Mouse (Mus musculus) heart, postnatal 0 days (tissue): ENCODE measurements around the gene Btd. TPM values are rescaled to one million over a fixed set of nuclear protein-coding genes. Genes with fewer than 3 reads are reported as not detected.

Experiments used
- ATAC-seq: fragments of 200-750 bp; cut with Nextera tagmentation; 2 replicates; pipeline ENCODE4 v1.8.0; 2017; ENCODE audit warnings: low read depth, moderate number of reproducible peaks, moderate library complexity; ENCODE audit not compliant: insufficient read depth
- DNase-seq: peaks from one replicate; pipeline ENCODE4 v3.0.0-alpha.2; 2016; ENCODE audit warnings: low spot score
- H3K27ac ChIP-seq: fragments of 300-500 bp; sonication (generic); 2 replicates; pipeline ENCODE4 v1.5.1; 2014; ENCODE audit warnings: low read depth, mild to moderate bottlenecking
- H3K27me3 ChIP-seq: fragments of 300-500 bp; sonication (generic); 2 replicates; pipeline ENCODE4 v1.6.1; 2014; ENCODE audit warnings: low read length, mixed read lengths; ENCODE audit not compliant: control insufficient read depth, insufficient read depth
- H3K36me3 ChIP-seq: fragments of 300-500 bp; sonication (generic); replicated peaks from 2 replicates; pipeline ENCODE4 v1.6.1; 2014; ENCODE audit warnings: low read length, mixed read lengths; ENCODE audit not compliant: control insufficient read depth, insufficient read depth
- H3K4me1 ChIP-seq: fragments of 300-500 bp; sonication (generic); 2 replicates; pipeline ENCODE4 v1.6.1; 2014; ENCODE audit warnings: antibody characterized with exemption; ENCODE audit not compliant: control insufficient read depth, insufficient read depth
- H3K4me2 ChIP-seq: fragments of 300-500 bp; sonication (generic); 2 replicates; pipeline ENCODE4 v1.6.1; 2014; ENCODE audit warnings: low read depth, mild to moderate bottlenecking, low read length, moderate library complexity
- H3K4me3 ChIP-seq: fragments of 300-500 bp; sonication (generic); 2 replicates; pipeline ENCODE4 v1.5.1; 2014; ENCODE audit warnings: low read depth, low read length
- H3K9ac ChIP-seq: fragments of 300-500 bp; sonication (generic); replicated peaks from 2 replicates; pipeline ENCODE4 v1.6.1; 2014; ENCODE audit warnings: low read depth, low read length, mixed read lengths
- H3K9me3 ChIP-seq: fragments of 300-500 bp; sonication (generic); replicated peaks from 2 replicates; pipeline ENCODE4 v1.6.1; 2016; ENCODE audit warnings: low read length; ENCODE audit not compliant: control insufficient read depth
- CTCF ChIP-seq: IDR thresholded peaks from 2 replicates; pipeline ENCODE4 v1.5.1; 2016; ENCODE audit warnings: antibody characterized with exemption, control low read depth, low read depth
- EP300 ChIP-seq: IDR thresholded peaks from 2 replicates; pipeline ENCODE4 v1.6.1; 2016; ENCODE audit warnings: antibody characterized with exemption, low read depth
- WGBS: fragments of 180-500 bp; shearing (Covaris S2); extraction: QIAGEN DNeasy Blood & Tissue Kit; methylation state at CpG from one replicate; pipeline ENCODE4 v1.1.7; 2014; 5-methylcytosine and 5-hydroxymethylcytosine counted together
- polyA plus RNA-seq: library from polyadenylated mRNA; unstranded; fragments of >200 nt; fragmentation: Nextera tagmentation; extraction: Ambion mirVana; gene quantifications from 2 replicates; pipeline ENCODE4 v1.2.1, GENCODE M21; 2015
- total RNA-seq: library from RNA; depleted of rRNA; stranded (reverse); fragments of >200 nt; gene quantifications from 2 replicates; pipeline ENCODE4 v1.2.3, GENCODE M21; 2014; ENCODE audit warnings: low replicate concordance

The Btd gene
- total and polyA plus RNA-seq, 2 experiments from 2014 or later: 15.0 to 29.0 TPM

DNA sequence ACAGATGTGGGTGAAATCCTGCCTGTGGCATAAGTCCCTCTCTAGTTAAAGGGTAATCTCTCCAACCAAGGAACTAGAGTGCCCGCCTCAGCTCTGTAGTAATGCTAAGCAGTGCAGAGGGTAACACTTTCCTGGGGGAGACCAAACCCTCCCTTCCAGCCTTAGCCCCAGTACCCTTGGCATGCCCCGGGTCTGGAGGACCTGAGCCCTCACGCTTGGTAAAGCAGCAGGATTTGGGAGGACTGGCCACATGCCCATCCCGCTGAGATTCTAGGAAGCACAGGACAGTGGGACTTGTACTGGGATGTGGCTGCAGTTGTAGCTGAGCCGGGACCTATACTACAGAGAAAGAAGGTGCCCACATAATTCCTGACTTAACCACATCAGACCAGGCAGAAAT, 14.0 kb downstream of the Btd start:
- no peak for ATAC-seq
- peaks cover 22% of the 10 kb centered on the region for H3K4me1 ChIP-seq
- no peak for TF ChIP-seq CTCF
- no peak for TF ChIP-seq EP300

DNA sequence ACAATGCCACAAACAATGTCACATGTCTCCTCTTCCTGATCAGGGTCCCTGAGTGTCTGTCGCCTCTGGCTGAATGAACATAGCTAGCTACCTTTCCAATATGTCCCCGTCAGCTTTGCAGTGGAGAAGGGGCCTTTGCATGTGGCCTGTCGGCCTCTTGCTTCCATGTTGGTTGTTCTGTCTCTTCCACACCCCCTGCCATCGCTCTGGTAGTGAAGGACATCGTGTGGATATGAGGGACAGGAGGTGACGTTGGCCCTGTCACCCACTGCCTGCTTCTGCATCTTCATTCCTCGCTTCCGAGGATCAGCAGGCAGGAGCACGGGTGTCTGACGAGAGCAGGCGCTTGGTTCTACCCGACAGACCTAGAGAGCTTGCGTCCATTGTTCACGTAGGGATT, 14.6 kb downstream of the Btd start:
- no peak overlapping the region for H3K4me3 ChIP-seq
- H3K27me3 ChIP-seq: no peaks in the 10 kb centered on the region
- ATAC-seq: no peak
- TF ChIP-seq CTCF (no peak), EP300 (no peak)
- H3K27ac ChIP-seq: no peak overlapping the region
- DNase-seq: no peak
- H3K4me1 ChIP-seq: peaks cover 28% of the 10 kb centered on the region
- no peak overlapping the region for H3K9ac ChIP-seq
- 79% methylated on average over 14 of the region's 14 CpGs for WGBS
- no peak overlapping the region for H3K4me2 ChIP-seq
- H3K9me3 ChIP-seq: 0 out of 2 replicates have a peak, but pooled peaks cover under 1% of the 10 kb centered on the region
- H3K36me3 ChIP-seq: no peaks in the 10 kb centered on the region

More for the DNA sequence above, 14.0 kb downstream of the Btd start:
- Histone ChIP-seq H3K36me3 (no peaks in the 10 kb centered on the region), H3K27ac (no peak overlapping the region), H3K4me3 (no peak overlapping the region), H3K9ac (no peak overlapping the region), H3K27me3 (no peaks in the 10 kb centered on the region), H3K9me3 (0 out of 2 replicates have a peak, but pooled peaks cover 3% of the 10 kb centered on the region), H3K4me2 (no peak overlapping the region)
- no peak for DNase-seq
- WGBS: 75% methylated on average over 5 of the region's 5 CpGs

DNA sequence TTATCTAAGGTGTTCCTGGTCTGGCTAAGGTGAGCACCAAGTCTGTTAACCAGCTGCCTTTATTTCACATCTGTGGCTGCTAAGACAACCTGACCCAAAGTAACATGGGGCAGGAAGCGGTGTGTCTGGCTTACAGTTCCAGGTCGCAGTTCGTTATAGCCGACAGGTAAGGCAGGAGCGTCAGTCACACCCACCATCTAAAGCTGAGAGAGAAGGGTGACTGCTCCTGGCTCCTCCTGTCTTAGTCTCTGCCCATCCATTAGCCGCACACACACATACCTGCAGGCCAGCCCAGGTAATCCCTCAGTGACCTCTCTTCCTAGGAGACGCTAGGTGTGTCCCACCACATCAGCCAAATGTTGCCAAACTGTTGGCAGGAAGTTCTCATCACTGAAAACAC, 15.6 kb downstream of the Btd start:
- H3K36me3 ChIP-seq: no peaks in the 10 kb centered on the region
- H3K27ac ChIP-seq: no peak overlapping the region
- H3K4me1 ChIP-seq: peaks cover 33% of the 10 kb centered on the region
- no peak for DNase-seq
- no peaks in the 10 kb centered on the region for H3K27me3 ChIP-seq
- H3K9ac ChIP-seq: no peak overlapping the region
- no peak overlapping the region for H3K4me3 ChIP-seq
- WGBS: 60% methylated on average over 7 of the region's 7 CpGs
- ATAC-seq: no peak
- no peak overlapping the region for H3K4me2 ChIP-seq
- TF ChIP-seq EP300: no peak
- no peak for TF ChIP-seq CTCF
- no peaks in the 10 kb centered on the region for H3K9me3 ChIP-seq

DNA sequence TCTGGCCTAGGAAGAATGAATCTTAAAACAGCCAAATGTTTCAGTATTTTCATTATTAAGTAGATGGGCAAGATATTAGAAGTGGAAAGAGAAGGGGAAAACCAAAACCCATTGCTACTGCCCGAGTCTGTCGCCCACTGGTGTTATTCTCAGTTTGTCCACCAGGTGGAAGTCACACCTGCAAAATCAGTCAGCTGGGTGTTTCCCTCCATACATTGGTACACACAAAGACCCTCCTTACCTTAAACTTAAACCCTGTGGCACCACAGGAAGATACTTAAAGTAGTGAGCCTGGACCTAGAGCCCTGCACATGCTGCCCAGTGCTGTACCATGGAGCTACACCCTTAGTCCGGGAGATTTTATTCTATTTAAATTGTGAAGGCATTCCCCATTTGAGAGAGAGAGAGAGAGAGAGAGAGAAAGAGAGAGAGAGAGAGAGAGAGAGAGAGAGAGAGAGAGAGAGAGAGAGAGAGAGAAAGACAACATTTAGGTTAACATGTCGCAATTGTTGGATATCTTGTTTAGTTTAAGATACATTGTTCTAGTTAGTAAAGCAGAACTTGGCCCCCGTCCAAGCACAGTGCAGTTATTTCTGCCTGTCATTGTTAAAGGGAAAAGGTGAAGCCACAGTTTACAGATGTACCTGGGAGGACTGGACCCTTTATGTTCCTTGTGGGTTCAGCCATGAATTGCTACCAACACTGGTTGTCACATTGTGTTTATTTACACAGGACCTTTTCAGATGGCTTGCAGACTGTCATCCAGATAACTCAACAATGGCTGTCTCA, 16.2 kb downstream of the Btd start:
- H3K4me1 ChIP-seq: peaks cover 37% of the 10 kb centered on the region
- DNase-seq (peak; percentile 75), ATAC-seq (no peak)
- WGBS: 21% methylated on average over 5 of the region's 5 CpGs
- TF ChIP-seq CTCF: peak; percentile 89
- no peak for TF ChIP-seq EP300
- H3K4me2 ChIP-seq: peak overlapping the region; percentile 39
- no peak overlapping the region for H3K9ac ChIP-seq
- H3K27me3 ChIP-seq: no peaks in the 10 kb centered on the region
- H3K27ac ChIP-seq: peak overlapping the region; percentile 92
- no peak overlapping the region for H3K4me3 ChIP-seq
- H3K36me3 ChIP-seq: no peaks in the 10 kb centered on the region
- no peaks in the 10 kb centered on the region for H3K9me3 ChIP-seq

DNA sequence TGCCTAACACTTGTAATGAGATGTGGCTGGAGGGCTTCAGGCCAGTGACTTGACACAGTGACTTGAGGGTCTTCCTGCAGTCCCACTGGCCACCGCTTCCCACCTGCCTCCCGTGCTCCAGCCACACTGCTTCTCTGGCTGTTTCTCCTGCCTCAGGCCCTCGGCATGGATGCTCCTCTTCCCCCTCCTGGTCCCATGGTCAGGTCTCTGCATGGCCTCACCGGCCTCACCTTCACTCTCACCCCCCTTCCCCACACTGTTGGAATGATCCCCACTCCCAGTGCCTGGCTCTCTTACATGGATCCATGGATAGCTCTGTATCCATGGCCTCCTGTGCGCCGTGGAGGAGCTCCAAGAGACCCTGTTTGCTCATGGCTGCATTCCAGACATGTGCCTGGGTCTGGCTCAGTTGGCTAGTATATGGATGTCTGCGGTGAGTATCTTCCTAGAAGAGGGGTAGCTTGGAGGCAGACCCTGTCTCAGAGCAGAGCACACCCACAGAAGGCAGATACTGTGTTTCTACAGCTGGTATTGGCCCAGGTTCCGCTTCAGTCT, 17.4 kb downstream of the Btd start:
- Histone ChIP-seq H3K27me3 (no peaks in the 10 kb centered on the region), H3K9ac (no peak overlapping the region), H3K36me3 (no peaks in the 10 kb centered on the region), H3K4me1 (peaks cover 47% of the 10 kb centered on the region), H3K9me3 (no peaks in the 10 kb centered on the region), H3K4me3 (no peak overlapping the region), H3K4me2 (no peak overlapping the region), H3K27ac (peak overlapping the region; percentile 92)
- no peak for TF ChIP-seq CTCF
- TF ChIP-seq EP300: no peak
- WGBS: 84% methylated on average over 8 of the region's 8 CpGs
- DNase-seq (no peak), ATAC-seq (no peak)
